22 mouse cellular contexts compared by ENCODE assay signal in genomic region chr14:121351737-121352136, GRCm38 (mm10). TPM values are rescaled to one million over a fixed set of nuclear protein-coding genes. Genes with fewer than 3 reads are reported as not detected.
DNase-seq lines count a peak whose midpoint lies in the region; ATAC-seq and TF ChIP-seq lines count a peak whose summit lies in the region.
"Had no signal": no experiment of that assay in that cellular context is flagged by ENCODE, and none has a peak within 500 bp of the region (broad histone marks: within the 10 kb centered on the region; RNA-seq: fewer than 3 reads in every experiment).

No protein-coding gene starts in this region.

- intact Hi-C loops in heart, adult 2 months (cut with DNase I) = loop anchor here (5.0 kb wide), 1 partner anchor 39 kb away; no protein-coding TSS in a partner anchor

- WGBS in kidney, embryonic 14.5 days = 71% methylated on average over 4 of the region's 4 CpGs
- 80% methylated on average over 4 of the region's 4 CpGs for WGBS in heart, adult 2 months

- H3K36me3 ChIP-seq in kidney, embryonic 14.5 days (ENCODE audit: control insufficient read depth, insufficient read depth, low read length) = no peaks in the 10 kb centered on the region
- H3K36me3 ChIP-seq in testis, adult 2 months (ENCODE audit: control insufficient read depth, insufficient read depth, low read length) = no peaks in the 10 kb centered on the region
- H3K36me3 ChIP-seq in heart, adult 2 months (ENCODE audit: control insufficient read depth, insufficient read depth, low read length) = peaks cover 10% of the 10 kb centered on the region
- H3K36me3 ChIP-seq: embryonic facial prominence, embryonic 12.5 days; lung, embryonic 15.5 days; midbrain, embryonic 13.5 days had no signal

- no peak overlapping the region for H3K4me3 ChIP-seq in kidney, embryonic 14.5 days (ENCODE audit: low read length)
- H3K4me3 ChIP-seq in testis, adult 2 months (ENCODE audit: control insufficient read depth, low read depth, low read length) = no peak overlapping the region
- H3K4me3 ChIP-seq in heart, adult 2 months = no peak overlapping the region
- H3K4me3 ChIP-seq: embryonic facial prominence, embryonic 12.5 days; forebrain, embryonic 13.5 days; lung, embryonic 15.5 days; megakaryocyte, embryonic 14.5 days; midbrain, embryonic 13.5 days had no signal

- no peaks in the 10 kb centered on the region for H3K27me3 ChIP-seq in kidney, embryonic 14.5 days (ENCODE audit: control insufficient read depth, insufficient read depth, low read length)
- H3K27me3 ChIP-seq in testis, adult 2 months (ENCODE audit: control insufficient read depth, insufficient read depth, low read length) = no peaks in the 10 kb centered on the region
- H3K27me3 ChIP-seq in heart, adult 2 months (ENCODE audit: control insufficient read depth, insufficient read depth, low read length) = no peaks in the 10 kb centered on the region
- H3K27me3 ChIP-seq: embryonic facial prominence, embryonic 12.5 days; forebrain, embryonic 13.5 days; lung, embryonic 15.5 days; megakaryocyte, embryonic 14.5 days; midbrain, embryonic 13.5 days had no signal

- H3K4me1 ChIP-seq in kidney, embryonic 14.5 days (ENCODE audit: control insufficient read depth, insufficient read depth, low read length) = peaks cover 30% of the 10 kb centered on the region
- peaks cover 2% of the 10 kb centered on the region; the same call in 1 of the 2 replicates for H3K4me1 ChIP-seq in testis, adult 2 months (ENCODE audit: control insufficient read depth, insufficient read depth, low read length)
- peaks cover 52% of the 10 kb centered on the region for H3K4me1 ChIP-seq in heart, adult 2 months (ENCODE audit: control insufficient read depth, insufficient read depth, low read length)

- H3K9me3 ChIP-seq in kidney, embryonic 14.5 days (ENCODE audit: control insufficient read depth, low read length) = no peaks in the 10 kb centered on the region
- H3K9me3 ChIP-seq: embryonic facial prominence, embryonic 12.5 days; forebrain, embryonic 13.5 days; lung, embryonic 15.5 days; megakaryocyte, embryonic 14.5 days; midbrain, embryonic 13.5 days had no signal

- no peak overlapping the region for H3K27ac ChIP-seq in kidney, embryonic 14.5 days (ENCODE audit: low read depth, low read length)
- 0 out of 2 replicates have a peak overlapping the region, but pooled peaks have one; percentile 23 for H3K27ac ChIP-seq in testis, adult 2 months (ENCODE audit: control insufficient read depth, insufficient read depth, low read depth, low read length)
- no peak overlapping the region for H3K27ac ChIP-seq in heart, adult 2 months
- H3K27ac ChIP-seq: embryonic facial prominence, embryonic 12.5 days; forebrain, embryonic 13.5 days; hindbrain, postnatal 0 days; lung, embryonic 15.5 days; midbrain, embryonic 13.5 days; stomach, postnatal 0 days had no signal

- peaks cover 11% of the 10 kb centered on the region for H3K79me2 ChIP-seq in heart, adult 2 months (replicated peaks; ENCODE audit: control insufficient read depth, insufficient read depth, low read length)

- no peak overlapping the region for H3K4me2 ChIP-seq in kidney, embryonic 14.5 days (replicated peaks; ENCODE audit: low read depth, low read length)
- H3K4me2 ChIP-seq: embryonic facial prominence, embryonic 12.5 days; forebrain, embryonic 13.5 days; heart, embryonic 11.5 days; lung, embryonic 15.5 days; midbrain, embryonic 13.5 days had no signal

- no peak overlapping the region for H3K9ac ChIP-seq in kidney, embryonic 14.5 days (ENCODE audit: low read depth, low read length)
- no peak overlapping the region for H3K9ac ChIP-seq in heart, adult 2 months (ENCODE audit: low read depth, low read length)
- H3K9ac ChIP-seq: embryonic facial prominence, embryonic 12.5 days; forebrain, embryonic 13.5 days; lung, embryonic 15.5 days; midbrain, embryonic 13.5 days had no signal

- no peak for TF ChIP-seq EP300 in heart, adult 2 months (IDR thresholded peaks at IDR 0.05; ENCODE audit: insufficient read depth, low read depth, low read length)

- TF ChIP-seq POLR2A in testis, adult 2 months (IDR thresholded peaks at IDR 0.05; ENCODE audit: control insufficient read depth, low read depth, low read length) = no peak
- TF ChIP-seq POLR2A in heart, adult 2 months (IDR thresholded peaks at IDR 0.05; ENCODE audit: insufficient read depth, low read depth, low read length) = no peak

- TF ChIP-seq CTCF in testis, adult 2 months (IDR thresholded peaks at IDR 0.05; ENCODE audit: control insufficient read depth, insufficient read depth, insufficient replicate concordance, low read depth, low read length) = no peak
- TF ChIP-seq CTCF in heart, adult 2 months (IDR thresholded peaks at IDR 0.05) = no peak

- ATAC-seq in kidney, embryonic 14.5 days (ENCODE audit: low FRiP score, low TSS enrichment) = no peak
- ATAC-seq: forebrain, embryonic 13.5 days; hindbrain, postnatal 0 days; intestine, embryonic 16.5 days; midbrain, embryonic 13.5 days had no signal

- peak; percentile 48 for DNase-seq in kidney, adult 9 months
- DNase-seq in testis, postnatal 10 days (ENCODE audit: low spot score) = no peak
- peak; percentile 34 to 41 for DNase-seq in kidney, postnatal 36 days
- DNase-seq in cerebellum, adult 11 months = no peak
- no peak for DNase-seq in heart, adult 2 months
- DNase-seq: adrenal gland, adult 2 months; cerebellum, adult 18-20 months; cerebellum, postnatal 14 days; heart, postnatal 14 days; lung, postnatal 36 days; thymus, postnatal 25 days had no signal

RNA-seq across cellular contexts. Expression of gene Stk24, which starts 28.1 kb away (rescaled TPM):
- 24.2 and 51.5 TPM in 2 replicates for polyA plus RNA-seq in kidney, embryonic 14.5 days (2014; fragmentation: Nextera tagmentation; extraction: Ambion mirVana)
- 5.8 and 8.5 TPM in 2 replicates for polyA plus RNA-seq in testis, adult 2 months (2012; rRNA removed)
- total RNA-seq in heart, adult 2 months (2021) = 10 to 100 TPM; 70.2 to 75.6 TPM
- polyA plus RNA-seq in heart, adult 2 months (2012; rRNA removed) = 21.4 and 38.8 TPM in 2 replicates

Comparison
In these comparisons a context has a peak if more than half of its experiments do, and no peak if none do; other contexts are left out.
1. DNase-seq: peak in kidney, adult 9 months (single experiment) and kidney, postnatal 36 days (2 of 2); none in testis, postnatal 10 days (single experiment), cerebellum, adult 11 months (single experiment) and heart, adult 2 months (0 of 2).